Mouse (Mus musculus) cerebellum, postnatal 36 days (tissue): ENCODE results near the gene Lax1.
A peak's percentile ranks its signal among the peaks of the same experiment; 100 is the strongest.
"Not testable (repeated sequence)": the region's sequence is repeated elsewhere in the genome, so short reads cannot be mapped to it uniquely, and the experiment has no call there.

Experiments used
- DNase-seq, 2 experiments: peaks; one replicate each; pipeline ENCODE4 v3.0.0; 2021 to 2022; ENCODE audit warnings: mixed read lengths in 2 of 2

The Lax1 gene

DNA sequence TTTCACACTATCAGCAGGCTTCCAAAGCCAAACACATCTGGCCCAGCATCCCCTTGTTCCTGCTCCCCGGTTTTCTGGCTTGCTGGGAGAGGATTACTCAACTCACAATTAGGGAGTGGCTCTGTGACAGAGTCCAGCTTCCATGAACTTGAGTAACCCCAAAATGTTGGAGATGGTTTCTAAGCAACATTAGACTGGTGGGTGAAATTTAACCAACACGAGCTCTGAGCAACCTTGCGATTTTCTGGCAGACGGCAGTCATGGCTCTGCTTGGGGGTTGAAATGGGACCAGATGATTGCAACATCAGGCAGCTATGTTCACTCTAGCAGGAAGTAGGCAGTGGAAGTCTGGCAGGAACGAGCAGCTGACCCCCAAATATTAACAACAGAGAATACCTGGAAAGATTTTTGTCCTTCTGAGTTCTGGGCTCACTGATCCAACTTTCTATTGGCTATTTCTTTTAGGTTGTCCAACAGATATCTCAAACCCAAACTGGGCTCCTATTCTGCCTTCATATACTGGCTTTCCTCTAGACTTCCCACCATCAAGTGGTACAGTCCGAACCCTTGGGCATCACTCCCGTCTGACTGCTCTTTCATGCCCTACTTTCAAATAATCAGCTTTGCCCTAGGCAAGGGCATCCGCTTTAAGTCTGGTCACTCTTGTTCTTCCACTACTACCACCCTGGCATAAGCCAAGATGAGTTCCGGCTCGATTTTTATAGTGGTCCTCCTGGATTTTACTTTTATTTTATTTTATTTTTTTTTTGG is 4.0 kb downstream of the Lax1 start:
- no peak for DNase-seq

DNA sequence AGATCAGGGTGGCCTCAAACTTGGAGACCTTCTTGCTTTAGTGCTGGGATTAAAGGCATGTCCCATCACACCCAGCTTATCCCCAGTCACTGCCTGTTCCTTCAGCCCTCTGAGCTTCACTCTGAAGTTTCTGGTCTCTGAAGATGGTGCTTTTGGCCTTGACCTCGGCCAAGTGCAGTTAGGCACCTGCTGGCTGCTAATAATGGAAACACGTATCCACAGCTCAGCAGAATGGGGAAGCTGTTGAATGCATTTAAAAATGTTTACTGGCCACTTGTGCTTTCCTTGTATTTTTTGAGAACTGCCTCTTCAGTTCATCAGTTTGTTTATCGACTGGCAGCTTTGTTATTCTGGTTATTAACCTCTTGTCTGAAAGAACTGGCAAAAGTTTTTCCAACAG is 18.1 kb downstream of the Lax1 start:
- no peak for DNase-seq

DNA sequence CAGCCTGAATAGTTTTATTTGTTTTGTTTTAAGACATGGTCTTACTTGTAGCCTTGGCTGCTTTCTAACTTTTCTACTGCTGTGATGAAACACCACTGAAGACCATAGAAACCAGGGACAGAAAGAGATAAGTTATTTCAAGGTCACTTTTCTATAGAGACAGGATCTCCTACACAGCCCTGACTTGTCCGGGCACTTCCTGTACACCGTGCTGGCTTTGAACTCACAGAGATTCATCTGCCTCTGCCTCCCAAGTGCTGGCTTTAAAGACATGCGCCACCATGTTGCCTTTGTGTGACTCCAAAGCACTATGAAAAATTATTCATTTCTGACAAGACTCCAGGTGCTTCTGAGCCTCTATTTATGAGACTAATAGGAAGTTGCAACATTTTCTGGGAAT is 18.6 kb downstream of the Lax1 start:
- DNase-seq = no peak

DNA sequence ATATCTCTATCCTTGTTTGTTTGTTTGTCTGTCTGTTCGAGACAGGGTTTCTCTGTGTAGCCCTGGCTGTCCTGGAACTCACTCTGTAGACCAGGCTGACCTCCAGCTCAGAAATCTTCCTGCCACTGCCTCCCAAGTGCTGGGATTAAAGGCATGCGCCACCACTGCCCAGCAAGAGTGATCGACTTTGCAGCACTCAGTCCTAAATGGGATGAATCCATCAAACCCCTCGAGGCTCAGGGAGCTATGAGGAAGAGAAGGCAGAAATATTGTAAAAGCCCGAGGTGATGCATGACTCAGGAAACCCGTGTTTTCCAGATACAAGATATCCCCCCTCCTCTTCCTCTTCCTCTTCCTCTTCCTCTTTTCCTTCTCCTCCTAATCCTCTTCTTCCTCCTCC is 19.1 kb downstream of the Lax1 start:
- no peak for DNase-seq

DNA sequence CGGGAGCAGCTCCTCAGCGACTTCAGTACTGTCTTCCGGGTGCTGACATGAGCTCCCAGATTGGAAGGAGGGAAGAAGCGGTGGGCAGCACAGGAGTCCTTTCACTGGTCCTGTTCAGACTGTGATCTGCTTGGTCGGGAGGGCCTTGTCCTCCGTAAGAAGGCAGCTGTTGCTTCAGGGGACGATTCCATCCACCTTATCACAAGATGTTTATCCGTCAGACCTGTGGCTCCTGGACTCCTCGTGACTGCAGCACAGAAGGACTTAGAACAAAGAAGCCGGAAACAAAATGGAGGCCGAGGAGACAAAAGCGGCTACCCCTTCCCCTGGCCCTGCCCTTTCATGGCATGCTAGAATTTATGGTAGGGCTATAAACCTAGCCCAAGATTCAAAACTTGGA is 19.7 kb downstream of the Lax1 start:
- no peak for DNase-seq

DNA sequence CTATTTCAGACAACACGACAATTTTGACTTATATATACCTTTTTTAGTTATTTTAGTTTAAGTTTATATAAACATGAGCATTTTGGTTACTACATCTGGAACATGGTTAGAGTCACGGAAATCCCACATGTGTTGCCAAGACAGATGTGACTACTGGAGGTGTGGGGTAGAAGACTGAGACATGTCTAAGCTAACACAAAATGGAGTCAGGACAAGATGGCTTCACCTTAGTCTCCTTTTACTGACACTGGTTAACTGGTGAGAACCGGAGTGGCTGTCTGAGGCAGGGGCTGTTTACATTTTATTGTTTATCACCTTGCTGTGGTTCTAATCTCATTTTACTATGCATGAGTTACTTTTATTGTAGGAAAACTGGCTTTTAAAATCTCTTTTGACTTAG is 21.3 kb downstream of the Lax1 start:
- DNase-seq = no peak

DNA sequence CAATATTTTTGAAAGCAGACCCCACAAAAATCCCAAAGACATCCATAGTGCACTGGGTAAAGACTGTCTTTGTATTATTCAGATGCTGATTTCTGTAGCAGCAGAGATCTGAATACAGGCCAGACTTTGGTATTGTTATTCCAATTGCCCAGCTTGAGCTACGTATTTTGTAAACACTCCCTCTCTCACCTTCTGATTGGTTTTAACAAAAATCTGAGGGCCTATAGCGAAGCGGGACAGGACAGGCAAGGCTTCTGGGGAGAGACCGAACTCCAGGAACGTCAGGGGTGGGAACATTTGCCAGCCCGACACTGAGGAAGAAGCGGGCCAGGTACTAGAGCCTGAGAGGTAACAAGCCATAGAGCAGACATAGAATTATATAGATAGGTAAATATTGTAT is 22.2 kb downstream of the Lax1 start:
- DNase-seq = no peak

DNA sequence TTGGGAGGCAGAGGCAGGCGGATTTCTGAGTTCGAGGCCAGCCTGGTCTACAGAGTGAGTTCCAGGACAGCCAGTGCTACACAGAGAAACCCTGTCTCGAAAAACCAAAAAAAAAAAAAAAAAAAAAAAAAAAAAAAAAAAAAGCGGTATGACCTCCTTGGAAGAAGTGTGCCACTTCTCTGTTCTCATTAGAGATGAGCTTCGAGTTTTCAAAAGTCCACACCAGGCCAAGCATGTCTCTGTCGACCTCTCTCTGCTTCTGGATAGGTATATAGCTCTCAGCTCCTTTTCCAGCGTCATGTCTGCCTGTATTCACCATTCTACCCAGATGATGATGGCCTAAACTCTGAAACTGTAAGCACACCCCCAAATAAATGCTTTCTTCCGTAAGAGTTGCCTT is 24.2 kb downstream of the Lax1 start:
- DNase-seq = not testable (repeated sequence)

DNA sequence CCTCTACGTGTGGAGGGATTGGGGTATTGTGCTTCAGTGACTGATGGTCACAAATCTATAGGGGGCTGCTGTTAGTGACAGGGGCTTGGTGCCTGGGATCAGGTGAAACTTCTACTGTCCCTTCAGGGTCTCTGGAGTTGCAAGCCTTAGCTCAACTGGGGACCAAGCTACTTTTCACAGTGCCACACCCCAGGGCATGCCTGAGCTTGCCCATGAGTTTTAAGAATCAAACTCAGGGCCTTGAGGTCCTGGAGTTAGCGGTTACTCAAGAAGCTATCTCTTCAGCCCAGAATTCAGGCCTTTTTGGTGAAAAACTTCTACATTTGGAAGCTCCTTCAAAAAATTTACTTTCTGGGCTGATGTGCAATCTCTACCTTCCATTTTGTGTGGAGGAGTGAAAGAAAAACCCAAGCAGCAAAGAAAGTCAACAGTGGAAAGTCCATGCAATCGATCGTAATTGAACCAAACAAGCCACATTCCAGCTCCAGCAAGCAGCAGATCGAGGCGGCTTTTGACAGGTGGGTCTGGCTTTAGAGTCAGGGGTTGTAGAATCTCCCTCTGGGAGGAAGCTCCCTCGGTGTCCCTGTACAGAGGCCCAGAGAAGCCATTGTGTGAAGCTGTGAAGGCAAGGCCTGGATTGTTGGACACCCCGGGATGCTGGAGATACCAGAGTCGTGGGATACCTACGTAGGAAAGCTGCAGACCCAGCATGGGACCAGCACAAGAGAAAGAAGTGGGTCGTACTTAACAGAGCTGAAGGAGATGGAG is 25.5 kb downstream of the Lax1 start:
- DNase-seq = no peak

DNA sequence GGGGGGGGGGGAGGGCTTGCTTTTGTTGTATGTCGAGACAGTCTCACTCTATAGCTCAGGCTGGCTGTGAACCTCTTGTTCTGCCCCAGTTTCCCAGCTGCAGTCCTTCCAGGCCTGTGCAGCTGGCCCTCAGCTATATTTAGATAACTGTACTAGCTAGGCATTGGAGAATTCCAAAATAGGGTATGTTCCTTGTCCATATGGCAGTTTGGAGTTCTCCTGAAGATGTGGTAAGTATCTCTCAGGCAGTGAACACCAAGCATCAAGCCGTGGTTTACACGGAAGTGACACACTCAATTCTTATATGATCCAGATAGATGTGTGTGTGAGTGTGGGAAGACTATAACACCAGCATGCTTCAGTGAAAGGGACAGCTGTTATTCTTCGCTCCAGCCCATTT is 26.5 kb downstream of the Lax1 start:
- DNase-seq = no peak

DNA sequence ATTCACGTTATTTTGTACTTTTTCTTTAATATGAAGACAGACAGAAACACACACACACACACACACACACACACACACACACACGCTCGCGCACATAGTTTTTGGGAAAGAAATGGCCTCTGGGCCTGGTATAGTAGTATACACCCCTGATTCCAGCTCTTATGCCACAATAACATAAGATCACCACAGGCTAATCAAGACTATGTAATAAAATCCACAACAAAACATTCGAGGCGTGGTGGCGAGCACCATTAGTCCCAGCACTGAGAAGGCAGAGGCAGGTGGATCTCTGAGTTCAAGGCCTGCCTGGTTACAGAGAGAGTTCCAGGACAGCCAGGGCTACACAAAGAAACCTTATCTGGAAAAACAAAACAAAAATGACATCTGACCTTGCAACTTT is 27.0 kb downstream of the Lax1 start:
- DNase-seq = no peak

DNA sequence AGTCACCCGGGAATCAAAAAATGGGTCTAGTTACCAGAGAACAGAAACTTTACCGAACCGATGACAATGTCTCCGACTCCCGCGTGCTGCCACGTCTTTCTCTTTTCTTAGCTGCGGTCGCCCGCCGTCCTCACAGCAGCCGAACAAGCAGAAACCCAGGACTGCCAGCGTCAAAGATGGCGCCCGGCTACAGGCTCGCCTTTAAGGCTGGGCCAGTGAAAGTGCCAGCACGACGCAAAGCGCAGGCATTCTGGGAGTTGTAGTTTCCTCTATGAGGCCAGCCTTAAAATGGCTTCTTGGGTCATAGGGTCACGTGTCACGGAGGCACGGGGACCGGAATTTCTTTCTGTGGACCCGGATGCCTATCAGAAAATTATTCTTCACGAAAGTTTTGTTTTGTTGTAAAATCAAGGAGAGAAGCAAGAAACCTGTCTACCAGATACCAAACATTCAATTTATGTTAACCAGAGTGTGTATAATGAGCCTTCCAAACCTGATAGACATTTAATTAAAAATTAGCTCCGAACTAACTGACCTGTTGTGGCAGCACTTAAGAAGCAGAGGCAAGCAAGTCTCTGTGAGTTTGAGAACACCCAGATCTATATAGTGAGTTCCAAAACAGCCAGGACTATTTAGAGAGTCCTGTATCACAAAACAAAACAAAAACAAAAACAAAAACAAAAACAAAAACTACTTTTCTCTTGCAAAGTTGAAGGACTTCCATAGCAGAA is 28.5 kb downstream of the Lax1 start, which contains the start of gene Gm38394:
Gene Gm38394, minus strand, starts transcription at position 116 of the 731 bp plus-strand sequence.
- peak; percentile 90 to 91 for DNase-seq

DNA sequence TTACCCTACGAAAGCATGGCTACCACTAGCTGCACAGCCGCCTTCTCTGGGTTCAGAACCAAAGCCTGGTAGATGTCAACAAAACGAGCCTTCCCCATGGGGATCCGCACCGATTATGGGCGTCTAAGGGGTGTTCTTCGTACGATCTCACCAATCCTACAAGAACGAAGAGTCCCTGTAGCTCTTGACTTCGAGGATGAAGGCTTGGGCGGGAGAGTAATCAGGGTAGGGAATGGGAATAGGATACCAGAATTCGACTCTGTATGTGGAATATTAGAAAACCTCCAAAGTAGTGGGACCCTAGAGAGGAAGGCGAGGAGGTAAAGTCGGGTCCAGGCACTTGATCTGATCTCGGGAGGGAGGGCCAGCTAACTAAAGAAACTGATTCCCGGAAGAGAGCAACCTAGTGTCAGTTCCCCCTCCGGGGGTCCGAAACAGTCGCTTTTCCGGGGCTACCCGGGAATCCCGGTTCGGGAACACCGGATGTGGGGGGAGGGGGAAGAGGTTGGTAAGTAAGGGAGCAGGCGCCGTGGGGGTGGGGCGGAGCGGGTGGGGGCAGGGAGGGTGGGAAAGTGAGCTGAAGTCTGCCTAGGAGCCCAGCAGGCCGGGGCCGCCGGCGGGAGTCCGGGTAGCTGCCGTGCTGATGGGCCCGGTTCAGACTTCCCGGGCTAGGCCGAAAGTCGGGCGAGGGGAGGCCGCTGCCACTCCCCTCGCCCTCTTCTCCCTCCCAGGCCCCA is 29.3 kb downstream of the Lax1 start, which contains the start of gene Zbed6:
Gene Zbed6, minus strand, starts transcription at position 420 of the 737 bp plus-strand sequence.
- peak; percentile 47 to 57 for DNase-seq

DNA sequence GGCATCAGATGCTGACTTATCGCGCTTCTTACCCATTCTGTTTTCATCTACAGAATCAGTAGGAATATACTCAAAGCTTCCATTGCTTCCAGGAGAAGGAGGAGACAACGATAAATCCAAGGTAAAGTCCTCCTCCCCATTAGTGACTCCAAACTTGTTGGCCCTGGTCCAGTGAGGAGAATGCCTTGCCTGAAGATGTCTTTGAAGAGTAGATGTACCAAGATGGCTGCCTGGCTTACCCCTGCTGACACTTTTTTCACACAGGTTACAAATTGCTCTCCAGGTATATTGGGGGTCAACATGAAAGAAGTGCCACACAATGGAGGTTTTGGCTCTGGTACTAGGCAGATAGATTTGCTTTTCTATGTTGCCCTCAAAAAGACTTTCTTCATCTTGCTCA is 31.0 kb downstream of the Lax1 start:
- DNase-seq = peak in 1 of 2 experiments; percentile 17

DNA sequence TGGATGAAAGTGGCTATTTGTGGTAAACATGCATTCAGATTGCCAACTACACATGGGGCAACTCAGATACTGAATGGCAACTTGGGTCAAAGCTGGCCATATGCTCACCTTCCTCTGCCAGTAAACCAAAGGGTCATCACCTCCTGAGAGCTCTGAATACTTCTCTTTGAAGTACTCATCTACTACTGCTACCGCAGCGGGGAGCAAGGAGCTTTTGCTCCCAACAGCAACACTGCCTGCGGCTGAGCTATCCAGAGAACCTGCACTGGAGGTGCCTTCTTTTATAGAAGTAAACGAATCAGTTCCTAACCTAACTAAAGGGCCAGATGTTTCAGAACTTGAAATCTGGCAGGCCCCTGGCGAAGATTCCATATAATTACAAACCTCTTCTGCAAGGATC is 33.1 kb downstream of the Lax1 start:
- DNase-seq = peak in 1 of 2 experiments; percentile 16

DNA sequence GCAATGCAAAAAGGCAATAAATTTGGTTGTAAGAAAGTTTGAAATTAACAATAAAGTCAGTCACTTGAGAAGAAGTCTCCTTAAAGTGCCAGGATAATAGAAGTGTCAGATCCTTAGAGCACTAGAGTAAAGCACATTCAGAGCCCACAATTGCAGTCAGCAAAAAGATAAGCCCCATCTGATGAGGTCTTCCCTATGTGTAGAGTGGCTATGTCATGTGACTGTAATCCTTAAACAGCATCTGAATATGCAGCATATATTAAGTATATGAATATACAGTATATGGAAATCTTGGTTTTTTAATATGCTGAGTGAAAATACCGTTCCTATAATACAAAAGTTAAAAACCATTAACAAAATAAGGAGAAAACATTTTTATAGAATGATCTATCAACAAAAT is 36.9 kb downstream of the Lax1 start:
- no peak for DNase-seq

DNA sequence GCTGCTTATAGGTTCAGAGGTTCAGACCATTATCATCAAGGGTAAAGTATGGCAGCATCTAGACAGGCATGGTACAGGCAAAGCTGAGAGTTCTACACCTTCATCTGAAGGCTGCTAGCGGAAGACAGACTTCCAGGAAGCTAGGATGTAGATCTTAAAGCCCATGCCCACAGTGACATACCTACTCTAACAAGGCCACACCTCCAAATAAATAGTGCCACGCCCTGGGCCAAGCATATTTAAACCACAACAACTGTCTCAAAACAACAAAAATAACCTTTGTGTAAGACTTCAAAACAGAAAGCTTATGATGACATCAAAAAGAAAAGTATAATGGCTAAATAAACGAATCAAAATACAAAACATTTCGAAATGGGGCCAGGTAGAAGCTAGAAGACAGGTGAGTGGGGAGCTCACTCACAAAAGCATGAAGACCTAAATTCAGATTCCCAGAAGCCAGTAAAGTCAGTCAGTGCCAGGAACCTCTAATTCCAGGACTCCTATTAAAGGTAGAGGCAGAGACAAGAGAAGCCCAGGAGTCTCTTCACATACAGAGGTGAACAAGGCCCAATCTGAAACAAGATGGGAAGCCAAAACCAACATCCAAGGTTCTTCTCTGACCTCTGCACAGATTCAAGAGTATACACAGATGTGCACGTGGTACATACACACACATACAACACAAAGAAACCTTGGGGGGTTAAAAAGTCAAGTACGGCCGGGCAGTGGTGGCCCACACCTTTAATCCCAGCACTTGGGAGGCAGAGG is 39.4 kb downstream of the Lax1 start:
- DNase-seq = no peak

DNA sequence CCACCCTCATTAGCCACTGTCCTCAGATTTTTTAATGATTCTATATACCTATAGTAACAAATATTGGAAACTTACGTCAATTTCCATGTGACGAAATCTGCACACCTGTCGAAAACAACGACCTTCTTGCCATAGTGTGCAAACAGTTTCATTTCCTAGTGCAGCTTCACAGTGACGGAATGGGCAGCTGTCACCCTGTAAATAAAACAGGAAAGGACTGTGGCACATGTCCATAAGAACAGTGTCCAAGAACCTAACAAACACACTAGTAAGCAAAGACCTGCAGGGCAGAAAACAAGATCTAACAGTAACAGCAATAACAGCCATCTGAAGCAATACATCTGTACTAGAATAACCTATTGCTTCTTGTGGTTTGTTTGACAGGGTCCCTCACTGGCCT is 44.3 kb downstream of the Lax1 start:
- DNase-seq = no peak

DNA sequence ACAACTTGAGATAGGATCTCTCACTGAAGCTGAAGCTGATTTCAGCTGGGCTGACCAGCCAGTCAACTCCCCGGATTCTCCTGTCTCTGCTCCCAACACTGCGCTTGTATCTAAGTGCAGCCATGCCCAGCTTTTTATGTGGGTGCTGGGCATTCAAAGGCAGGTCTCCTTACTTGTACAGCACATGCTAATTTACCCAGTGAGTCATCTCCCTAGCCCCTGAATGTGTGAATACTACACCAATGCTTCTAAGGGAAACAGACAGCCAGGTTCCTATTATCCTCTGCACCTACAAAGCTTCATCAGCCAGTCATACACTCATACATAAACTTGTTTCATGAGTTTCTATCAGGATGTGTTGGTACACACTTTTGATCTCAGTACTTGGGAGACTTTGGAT is 48.7 kb downstream of the Lax1 start:
- DNase-seq = no peak

DNA sequence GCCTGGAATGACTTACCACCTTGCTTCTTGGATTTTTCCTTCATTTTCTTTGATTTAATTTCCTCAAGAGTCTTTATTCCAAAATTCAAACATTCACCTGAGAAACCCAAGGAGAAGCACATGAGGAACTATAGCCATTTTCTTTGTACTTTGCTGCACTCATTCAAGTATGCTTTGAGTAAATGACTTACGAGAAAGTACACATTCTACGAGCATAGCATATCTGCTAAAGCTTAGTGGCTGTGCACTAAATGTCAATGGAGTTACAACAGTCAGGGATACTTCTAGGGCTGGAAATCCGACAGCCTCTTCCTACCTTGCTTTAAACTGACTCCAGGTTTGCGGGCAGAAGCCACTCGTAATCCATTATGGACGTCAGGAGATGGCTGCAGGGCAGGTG is 51.4 kb downstream of the Lax1 start:
- no peak for DNase-seq

DNA sequence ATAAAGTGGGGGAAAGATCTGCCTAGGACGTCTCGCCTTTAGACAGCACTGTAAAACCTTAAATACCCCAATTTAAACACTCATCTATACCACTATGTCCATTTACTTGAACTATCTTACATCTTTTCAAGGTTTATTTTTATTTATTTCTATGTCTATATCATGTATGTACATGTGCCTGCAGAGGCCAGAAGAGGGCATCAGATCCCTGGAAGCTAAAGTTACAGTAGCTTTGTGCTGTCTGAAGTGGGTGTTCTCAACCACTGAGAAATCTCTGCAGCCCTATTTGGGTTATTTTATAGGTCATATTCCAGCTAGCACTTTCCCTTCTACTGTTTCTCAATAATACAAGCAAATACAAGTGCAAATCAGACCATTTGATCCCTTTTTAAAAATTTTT is 57.7 kb downstream of the Lax1 start:
- DNase-seq = no peak
